Mouse (Mus musculus) layer of hippocampus, adult 11-12 months (tissue): ENCODE measurements around the gene Olfr1042.
"Not testable (repeated sequence)": the region's sequence is repeated elsewhere in the genome, so short reads cannot be mapped to it uniquely, and the experiment has no call there.

ENCODE experiments used
- DNase-seq: peaks from one replicate; pipeline ENCODE4 v3.0.0; 2022; ENCODE audit warnings: low spot score

Gene Olfr1042

DNA sequence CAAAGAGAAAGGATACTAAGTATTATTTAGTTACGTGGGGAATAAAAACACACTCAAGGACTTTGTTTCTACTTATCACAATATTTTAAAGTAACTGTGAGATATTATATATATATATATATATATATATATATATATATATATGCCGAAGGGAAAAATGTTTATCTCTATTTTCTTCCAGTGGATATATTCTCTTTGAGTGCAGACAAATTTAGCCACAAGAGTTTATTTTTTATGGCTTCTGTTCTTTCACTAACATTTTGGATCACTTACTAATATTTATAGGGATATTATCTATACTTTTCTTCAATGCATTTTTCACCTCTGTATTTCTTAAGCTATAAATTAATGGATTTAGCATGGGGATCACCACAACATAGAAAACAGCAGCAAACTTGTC lies at the start of gene Olfr1042:
Gene Olfr1042 (minus strand): TSS at position 101 of the 400 bp plus-strand sequence.
- DNase-seq, result no peak

DNA sequence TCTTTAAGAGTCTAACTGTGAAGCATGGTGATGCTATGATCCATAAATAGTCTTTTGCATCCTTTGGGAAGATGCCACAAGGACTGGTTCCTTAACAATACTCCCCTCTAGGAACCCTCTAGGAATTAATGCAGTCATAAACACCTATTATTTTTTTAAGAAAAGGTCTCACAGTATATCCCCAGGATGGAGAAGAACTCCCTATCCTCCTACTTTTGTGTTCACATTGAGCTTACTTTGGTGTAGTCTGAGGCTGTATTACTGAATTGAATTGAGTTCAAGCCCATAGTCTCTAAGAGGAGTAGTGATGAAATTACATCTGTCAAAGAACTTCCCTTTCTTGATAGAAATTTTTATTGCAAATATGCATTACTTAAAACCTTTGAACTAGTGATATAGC lies 41.3 kb upstream of the Olfr1042 start, which contains the start of gene Olfr1045:
Gene Olfr1045 (minus strand): TSS at position 101 of the 400 bp plus-strand sequence.
- DNase-seq, result no peak

DNA sequence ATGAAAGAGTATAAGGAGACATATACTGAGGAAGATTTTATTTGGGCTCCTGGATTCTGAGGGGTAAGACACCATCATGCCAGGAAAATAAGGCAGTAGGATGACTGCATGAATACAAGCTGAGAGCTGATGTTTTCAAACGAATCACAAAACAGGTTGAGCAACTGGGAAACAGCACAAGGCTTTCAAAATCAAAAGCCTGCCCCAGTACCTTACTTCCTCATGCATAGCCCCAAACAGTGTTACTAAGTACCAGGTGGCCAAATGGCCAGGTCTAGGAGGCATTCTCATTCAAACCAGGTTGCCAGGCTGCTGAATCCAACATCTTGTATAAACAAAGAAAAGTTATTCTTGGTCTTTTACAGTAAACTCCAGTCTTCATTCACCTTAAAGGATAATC lies 34.2 kb upstream of the Olfr1042 start:
- no peak for DNase-seq

DNA sequence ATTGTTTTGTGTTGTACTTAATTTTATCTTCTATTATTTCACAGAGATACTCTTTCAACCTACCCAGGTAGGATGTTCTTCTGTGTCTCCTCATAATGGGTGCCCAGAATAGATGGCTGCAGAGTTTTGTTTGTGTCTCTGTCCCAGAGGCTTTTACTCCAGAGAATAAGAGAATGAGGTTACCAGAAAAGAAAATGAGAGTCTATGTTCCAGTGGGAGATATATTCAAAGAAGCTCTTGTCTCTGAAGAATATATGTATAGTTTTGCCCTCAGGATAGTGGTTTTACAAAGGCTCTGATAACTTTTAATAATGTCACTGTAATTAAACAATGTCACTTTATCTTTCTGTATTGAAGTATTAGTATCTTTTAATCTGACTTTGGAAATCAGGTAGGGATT lies 23.9 kb upstream of the Olfr1042 start, which contains the start of gene Olfr52:
Gene Olfr52 (minus strand): TSS at position 101 of the 400 bp plus-strand sequence.
- no peak for DNase-seq

DNA sequence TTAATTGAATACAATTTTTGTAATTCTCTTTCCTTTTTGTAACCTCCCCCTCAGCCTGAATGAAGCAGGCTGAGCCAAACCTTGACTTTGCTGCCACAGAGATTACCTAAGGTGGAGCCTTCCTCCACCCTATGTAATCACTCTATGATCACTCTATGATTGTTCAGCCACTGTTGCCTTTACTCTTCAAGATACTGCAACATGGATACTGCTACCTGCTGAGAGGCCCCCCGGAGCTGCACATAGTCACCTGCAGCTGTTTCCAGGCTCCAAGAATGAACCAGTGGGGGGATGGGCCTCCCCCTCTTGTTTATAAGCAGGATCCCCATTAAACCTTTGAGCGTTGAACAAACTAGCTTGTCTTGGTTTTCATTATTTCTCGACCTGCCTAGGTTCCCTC lies 18.3 kb upstream of the Olfr1042 start:
- no peak for DNase-seq

DNA sequence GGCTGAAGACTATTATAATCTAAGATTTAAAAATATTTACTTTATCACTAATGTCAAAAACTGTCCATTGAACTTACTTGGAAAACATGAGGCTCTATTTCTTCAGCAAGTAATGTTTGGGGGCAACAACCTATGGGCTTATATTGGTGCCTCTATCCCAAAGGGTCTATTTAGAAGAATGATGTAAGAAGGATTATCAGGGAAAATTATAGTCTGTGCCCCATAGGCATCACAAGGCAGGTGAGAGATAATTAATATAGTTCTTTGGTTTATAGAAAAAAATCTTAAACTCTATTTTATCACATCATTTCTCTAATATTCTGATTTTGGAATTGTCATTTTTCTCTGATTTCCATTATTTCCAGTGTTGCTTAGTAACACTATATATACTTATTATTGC lies 16.1 kb upstream of the Olfr1042 start, which contains the start of gene Olfr1044:
Gene Olfr1044 (minus strand): TSS at position 101 of the 400 bp plus-strand sequence.
- DNase-seq, result no peak

DNA sequence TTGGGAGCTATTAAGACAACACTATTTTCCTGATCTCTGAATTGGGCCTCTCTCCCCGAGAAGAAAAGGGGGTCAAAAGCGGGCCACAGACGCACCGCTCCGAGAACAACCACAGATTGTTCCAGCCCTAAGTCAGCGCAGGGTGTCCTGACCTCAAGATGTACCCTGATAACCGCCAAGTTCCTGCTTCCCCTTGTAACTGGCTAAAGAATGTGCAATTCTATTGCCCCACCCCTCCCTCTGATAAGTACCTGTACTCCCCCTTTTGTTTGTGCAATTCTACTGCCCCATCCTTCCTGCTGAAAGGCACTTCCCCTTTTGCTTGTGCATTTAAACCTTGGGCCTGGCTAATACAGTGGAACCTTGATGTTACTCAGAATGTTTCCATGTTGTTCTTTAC lies 13.8 kb upstream of the Olfr1042 start:
- DNase-seq, result not testable (repeated sequence)

DNA sequence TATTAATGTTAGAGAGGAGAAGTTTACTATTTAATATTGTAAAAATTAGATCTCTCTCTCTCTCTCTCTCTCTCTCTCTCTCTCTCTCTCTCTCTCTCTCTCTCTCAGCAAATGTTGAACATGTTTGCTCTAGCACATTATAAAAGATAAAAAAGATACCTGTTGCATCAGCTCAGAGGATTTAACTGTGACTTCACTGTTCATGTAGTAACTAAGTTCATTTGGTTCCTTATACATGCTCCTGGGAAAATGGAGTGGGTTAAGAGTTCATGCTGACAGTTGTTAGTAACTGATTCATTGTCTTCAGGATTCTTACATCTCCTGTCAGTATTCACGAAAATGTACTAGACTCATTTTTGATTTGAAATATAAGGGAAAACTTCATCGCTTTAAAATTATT lies 5.8 kb upstream of the Olfr1042 start, which contains the start of gene Olfr1043:
Gene Olfr1043 (minus strand): TSS at position 101 of the 400 bp plus-strand sequence.
- DNase-seq, result no peak

DNA sequence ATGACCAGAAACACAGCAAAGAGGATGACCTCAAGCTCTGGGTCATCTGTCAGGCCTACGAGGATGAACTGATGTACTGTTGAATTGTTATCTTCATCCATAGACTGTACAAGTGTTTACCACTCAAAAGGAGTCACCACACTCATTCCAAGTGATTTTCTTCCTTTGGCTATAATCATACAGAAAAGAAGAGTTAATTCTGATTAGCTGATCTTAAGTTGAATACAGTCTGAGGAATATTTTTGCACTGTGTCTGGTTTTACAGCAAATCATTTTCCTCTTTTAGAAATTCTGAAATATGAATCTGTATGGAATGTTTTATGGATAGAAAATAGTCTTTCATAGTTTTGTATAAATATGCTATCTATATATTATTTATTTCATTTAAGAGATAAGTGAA lies 15.0 kb downstream of the Olfr1042 start, which contains the start of gene Olfr1040:
Gene Olfr1040 (minus strand): TSS at position 101 of the 400 bp plus-strand sequence.
- no peak for DNase-seq

DNA sequence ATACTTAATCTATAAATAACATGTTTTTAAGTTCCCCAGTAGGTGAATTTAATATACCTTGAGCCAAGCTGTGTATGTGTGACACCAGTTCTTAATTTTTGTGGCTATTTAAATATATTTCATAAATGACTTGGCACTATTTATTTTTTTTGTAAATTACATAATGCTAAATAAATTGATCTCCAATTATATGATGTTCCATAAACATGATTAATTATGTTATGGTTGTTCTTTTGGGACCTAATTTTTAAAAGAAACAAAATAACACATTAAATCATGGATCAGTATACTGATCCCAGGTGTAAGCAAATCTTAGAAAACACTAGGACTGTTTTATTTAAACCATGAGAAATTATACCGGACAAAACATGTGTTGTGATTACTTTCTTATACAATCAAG lies 25.8 kb downstream of the Olfr1042 start, which contains the start of gene Olfr1039:
Gene Olfr1039 (minus strand): TSS at position 101 of the 400 bp plus-strand sequence.
- DNase-seq, result no peak
